ENCODE assay signal across 8 mouse cellular contexts in the genomic region with DNA sequence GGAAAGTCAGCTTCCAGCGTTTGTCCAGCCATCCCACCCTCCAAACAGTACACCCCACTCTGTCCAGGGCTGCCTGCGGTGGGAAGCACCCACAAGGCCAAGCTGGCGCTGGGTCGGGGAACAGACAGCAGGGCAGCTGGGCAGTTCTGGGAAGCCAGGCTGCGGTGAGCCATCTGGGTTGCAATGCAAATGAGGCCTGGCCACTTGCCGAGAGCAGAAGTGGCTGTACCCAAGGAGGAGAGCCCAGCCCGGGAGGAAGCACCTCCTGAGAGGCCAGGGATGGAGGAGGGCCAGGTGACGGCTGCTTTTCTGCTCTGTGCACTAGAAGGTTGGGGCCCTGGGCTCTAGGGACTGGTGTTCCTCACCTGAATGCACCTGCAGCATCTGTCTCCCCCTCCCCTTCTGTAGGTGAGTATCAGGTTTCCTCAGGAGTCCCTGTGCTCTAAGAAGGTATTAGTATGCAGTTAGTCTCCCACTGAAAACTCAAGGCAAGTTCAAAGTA. TPM values are rescaled to one million over a fixed set of nuclear protein-coding genes. Genes with fewer than 3 reads are reported as not detected.
DNase-seq lines count a peak whose midpoint lies in the region; ATAC-seq and TF ChIP-seq lines count a peak whose summit lies in the region.

No protein-coding gene starts in this region.

- 29% methylated on average over 8 of the region's 8 CpGs for WGBS in heart, embryonic 12.5 days
- 6% methylated on average over 8 of the region's 8 CpGs for WGBS in limb, embryonic 10.5 days
- 1% methylated on average over 8 of the region's 8 CpGs for WGBS in midbrain, embryonic 14.5 days

- no peak for TF ChIP-seq CTCF in E14TG2a.4 (conservative IDR thresholded peaks at IDR 0.05; ENCODE audit: low read length)

- peak overlapping the region; percentile 45; the same call in 1 of the 2 replicates for H3K27ac ChIP-seq in heart, embryonic 12.5 days (ENCODE audit: poor library complexity, severe bottlenecking)
- peak overlapping the region; percentile 81 for H3K27ac ChIP-seq in limb, embryonic 10.5 days
- peak overlapping the region; percentile 80 for H3K27ac ChIP-seq in midbrain, embryonic 14.5 days (replicated peaks; ENCODE audit: low read depth, low read length)

- H3K9me3 ChIP-seq in E14TG2a.4 (ENCODE audit: low read length) = no peaks in the 10 kb centered on the region
- H3K9me3 ChIP-seq in heart, embryonic 12.5 days (replicated peaks) = no peaks in the 10 kb centered on the region
- no peaks in the 10 kb centered on the region for H3K9me3 ChIP-seq in limb, embryonic 10.5 days (replicated peaks)
- H3K9me3 ChIP-seq in midbrain, embryonic 14.5 days (ENCODE audit: control insufficient read depth, low read length) = no peaks in the 10 kb centered on the region

- no peaks in the 10 kb centered on the region for H3K36me3 ChIP-seq in E14TG2a.4 (ENCODE audit: insufficient read depth, low read length)
- no peaks in the 10 kb centered on the region for H3K36me3 ChIP-seq in heart, embryonic 12.5 days
- no peaks in the 10 kb centered on the region for H3K36me3 ChIP-seq in limb, embryonic 10.5 days
- H3K36me3 ChIP-seq in midbrain, embryonic 14.5 days (ENCODE audit: control insufficient read depth, insufficient read depth, low read length) = no peaks in the 10 kb centered on the region

- DNase-seq in 3134 (ENCODE audit: extremely low read depth, insufficient read length, low spot score) = peak; percentile 80
- DNase-seq in embryo, embryonic 10 days (ENCODE audit: low spot score) = peak; percentile 62
- DNase-seq in limb, embryonic 10.5 days (ENCODE audit: low spot score) = no peak
- DNase-seq in midbrain, embryonic 14.5 days = peak; percentile 74
- no peak for DNase-seq in T-cell, adult 2 months (ENCODE audit: low spot score)

- H3K9ac ChIP-seq in heart, embryonic 12.5 days = peak overlapping the region; percentile 53; the same call in 1 of the 2 replicates
- H3K9ac ChIP-seq in midbrain, embryonic 14.5 days (replicated peaks; ENCODE audit: low read length) = no peak overlapping the region

- H3K4me2 ChIP-seq in heart, embryonic 12.5 days = no peak overlapping the region
- peak overlapping the region; percentile 15; the same call in 1 of the 2 replicates for H3K4me2 ChIP-seq in midbrain, embryonic 14.5 days (ENCODE audit: low read length)

- peak overlapping the region; percentile 73 for H3K4me3 ChIP-seq in E14TG2a.4 (replicated peaks; ENCODE audit: low read length)
- no peak overlapping the region for H3K4me3 ChIP-seq in heart, embryonic 12.5 days
- no peak overlapping the region for H3K4me3 ChIP-seq in limb, embryonic 10.5 days
- H3K4me3 ChIP-seq in midbrain, embryonic 14.5 days (replicated peaks; ENCODE audit: low read depth, low read length) = no peak overlapping the region

- 0 out of 2 replicates have a peak, but pooled peaks have one; percentile 9 for ATAC-seq in heart, embryonic 12.5 days (ENCODE audit: insufficient number of reproducible peaks, low FRiP score)
- ATAC-seq in midbrain, embryonic 14.5 days (ENCODE audit: low FRiP score, low TSS enrichment) = peak; percentile 69; the same call in 1 of the 2 replicates
- no peak for ATAC-seq in activated CD4-positive, CD25-positive, alpha-beta regulatory T cell, adult 4 months

- H3K4me1 ChIP-seq in E14TG2a.4 (replicated peaks; ENCODE audit: low read depth, low read length) = peaks cover 94% of the 10 kb centered on the region
- peaks cover 33% of the 10 kb centered on the region for H3K4me1 ChIP-seq in heart, embryonic 12.5 days (replicated peaks)
- H3K4me1 ChIP-seq in limb, embryonic 10.5 days = peaks cover 33% of the 10 kb centered on the region
- peaks cover 28% of the 10 kb centered on the region for H3K4me1 ChIP-seq in midbrain, embryonic 14.5 days (ENCODE audit: control insufficient read depth, insufficient read depth, low read length)

- no peaks in the 10 kb centered on the region for H3K27me3 ChIP-seq in E14TG2a.4 (ENCODE audit: insufficient read depth, low read length)
- H3K27me3 ChIP-seq in heart, embryonic 12.5 days (replicated peaks) = peaks cover 11% of the 10 kb centered on the region
- peaks cover 44% of the 10 kb centered on the region for H3K27me3 ChIP-seq in limb, embryonic 10.5 days (ENCODE audit: low read depth, poor library complexity, severe bottlenecking)
- no peaks in the 10 kb centered on the region for H3K27me3 ChIP-seq in midbrain, embryonic 14.5 days (ENCODE audit: control insufficient read depth, insufficient read depth, low read length)

RNA-seq across cellular contexts. Expression of a gene that starts 6.3 kb away (rescaled TPM):
- 7.1 and 8.0 TPM in 2 replicates for polyA plus RNA-seq in heart, embryonic 12.5 days (2016; fragmentation: Nextera tagmentation; extraction: Ambion mirVana)
- polyA plus RNA-seq in limb, embryonic 10.5 days (2016; fragmentation: Nextera tagmentation; extraction: Ambion mirVana) = 11.2 and 13.2 TPM in 2 replicates
- 4.3 and 7.2 TPM in 2 replicates for polyA plus RNA-seq in midbrain, embryonic 14.5 days (2014; fragmentation: Nextera tagmentation; extraction: Ambion mirVana)
- 10 to 100 TPM; 42.5 to 43.1 TPM for polyA plus RNA-seq in activated CD4-positive, CD25-positive, alpha-beta regulatory T cell, adult 4 months (2017; shearing (Covaris generic))

RNA-seq across cellular contexts. Expression of a gene that starts 10.0 kb away (rescaled TPM):
- 28.9 and 29.6 TPM in 2 replicates for polyA plus RNA-seq in heart, embryonic 12.5 days (2016; fragmentation: Nextera tagmentation; extraction: Ambion mirVana)
- 47.1 and 47.4 TPM in 2 replicates for polyA plus RNA-seq in limb, embryonic 10.5 days (2016; fragmentation: Nextera tagmentation; extraction: Ambion mirVana)
- polyA plus RNA-seq in midbrain, embryonic 14.5 days (2014; fragmentation: Nextera tagmentation; extraction: Ambion mirVana) = 47.9 and 51.4 TPM in 2 replicates
- 10 to 100 TPM; 34.6 to 38.3 TPM for polyA plus RNA-seq in activated CD4-positive, CD25-positive, alpha-beta regulatory T cell, adult 4 months (2017; shearing (Covaris generic))

Comparison
In these comparisons a context has a peak if more than half of its experiments do, and no peak if none do; other contexts are left out.
1. DNase-seq: peak in 3134 (single experiment), embryo, embryonic 10 days (single experiment) and midbrain, embryonic 14.5 days (single experiment); none in limb, embryonic 10.5 days (single experiment) and T-cell, adult 2 months (single experiment).
2. Peak in every context shown above with its lines, with median percentiles within 50 percentile points of each other: H3K27ac ChIP-seq.